In the genomic region with DNA sequence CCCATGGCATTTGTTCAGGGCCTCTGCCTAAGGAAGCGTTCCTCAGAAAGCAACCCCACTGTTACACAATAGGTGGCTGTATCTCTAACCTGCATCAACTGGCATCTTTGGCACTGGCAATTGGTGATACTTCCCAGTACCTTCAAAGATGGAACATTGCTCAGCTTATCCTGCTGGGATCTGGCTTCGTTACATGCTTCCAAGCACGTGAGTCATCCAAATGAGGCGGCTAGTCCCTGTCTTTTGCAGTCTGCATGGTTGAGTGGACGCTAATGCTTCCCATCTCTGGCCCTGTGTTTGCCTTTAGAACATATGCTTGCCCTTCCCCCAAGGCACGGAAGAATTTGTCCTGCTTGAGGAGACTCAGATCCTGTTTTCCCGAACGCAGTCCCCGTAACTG, we compare ENCODE assay signal across 13 mouse cellular contexts.
A peak's percentile ranks its signal among the peaks of the same experiment; 100 is the strongest.
DNase-seq lines count a peak whose midpoint lies in the region; ATAC-seq lines count a peak whose summit lies in the region.
"Had no signal": no experiment of that assay in that cellular context is flagged by ENCODE, and none has a peak within 500 bp of the region (broad histone marks: within the 10 kb centered on the region; RNA-seq: fewer than 3 reads in every experiment).

No protein-coding gene starts in this region.

- no peaks in the 10 kb centered on the region for H3K9me3 ChIP-seq in hindbrain, embryonic 11.5 days (ENCODE audit: control insufficient read depth, low read length)
- H3K9me3 ChIP-seq in hindbrain, embryonic 10.5 days, result 0 out of 2 replicates have a peak, but pooled peaks cover 2% of the 10 kb centered on the region
- no peaks in the 10 kb centered on the region for H3K9me3 ChIP-seq in neural tube, embryonic 15.5 days (replicated peaks)
- H3K9me3 ChIP-seq in embryonic facial prominence, embryonic 12.5 days, result no peaks in the 10 kb centered on the region; the same call in 1 of the 2 replicates

- WGBS in hindbrain, embryonic 11.5 days, result 58% methylated on average over 9 of the region's 9 CpGs
- WGBS in hindbrain, embryonic 10.5 days, result 52% methylated on average over 9 of the region's 9 CpGs
- 49% methylated on average over 9 of the region's 9 CpGs for WGBS in neural tube, embryonic 15.5 days
- WGBS in embryonic facial prominence, embryonic 12.5 days, result 46% methylated on average over 9 of the region's 9 CpGs

- H3K27ac ChIP-seq in hindbrain, embryonic 11.5 days (ENCODE audit: low read depth, low read length), result no peak overlapping the region
- H3K27ac ChIP-seq in hindbrain, embryonic 10.5 days, result no peak overlapping the region
- H3K27ac ChIP-seq in neural tube, embryonic 15.5 days (replicated peaks), result no peak overlapping the region
- no peak overlapping the region for H3K27ac ChIP-seq in embryonic facial prominence, embryonic 12.5 days

- ATAC-seq in hindbrain, embryonic 11.5 days (ENCODE audit: low FRiP score), result 0 out of 2 replicates have a peak, but pooled peaks have one; percentile 40
- no peak for ATAC-seq in neural tube, embryonic 15.5 days (ENCODE audit: low FRiP score)
- peak; percentile 36; the same call in 1 of the 2 replicates for ATAC-seq in embryonic facial prominence, embryonic 12.5 days (ENCODE audit: insufficient number of reproducible peaks, insufficient read depth, low FRiP score, low TSS enrichment)

- no peaks in the 10 kb centered on the region for H3K27me3 ChIP-seq in hindbrain, embryonic 11.5 days (ENCODE audit: control insufficient read depth, insufficient read depth, low read length)
- no peaks in the 10 kb centered on the region for H3K27me3 ChIP-seq in hindbrain, embryonic 10.5 days (ENCODE audit: insufficient read depth, poor library complexity, severe bottlenecking)
- H3K27me3 ChIP-seq in neural tube, embryonic 15.5 days (replicated peaks), result no peaks in the 10 kb centered on the region
- H3K27me3 ChIP-seq in embryonic facial prominence, embryonic 12.5 days, result no peaks in the 10 kb centered on the region
- H3K27me3 ChIP-seq: megakaryocyte, embryonic 14.5 days had no signal

- H3K9ac ChIP-seq in hindbrain, embryonic 11.5 days (ENCODE audit: low read depth, low read length), result no peak overlapping the region
- H3K9ac ChIP-seq in neural tube, embryonic 15.5 days (replicated peaks), result no peak overlapping the region
- no peak overlapping the region for H3K9ac ChIP-seq in embryonic facial prominence, embryonic 12.5 days

- peak; percentile 14 for DNase-seq in hindbrain, embryonic 11.5 days (ENCODE audit: low spot score)
- DNase-seq in hindbrain, embryonic 10.5 days (ENCODE audit: low spot score), result no peak
- DNase-seq in neural tube, embryonic 10.5 days (ENCODE audit: extremely low spot score, low spot score), result peak; percentile 44
- no peak for DNase-seq in B cell, adult 2 months
- DNase-seq in spleen, adult 18-20 months, result no peak
- DNase-seq in natural killer cell, adult 2 months (ENCODE audit: low spot score in 2 of 2), result no peak
- DNase-seq: heart, postnatal 14 days; lung, adult 2 months; thymus, postnatal 25 days had no signal

- no peaks in the 10 kb centered on the region for H3K36me3 ChIP-seq in hindbrain, embryonic 11.5 days (ENCODE audit: control insufficient read depth, insufficient read depth, low read length)
- H3K36me3 ChIP-seq in hindbrain, embryonic 10.5 days, result no peaks in the 10 kb centered on the region
- H3K36me3 ChIP-seq in neural tube, embryonic 15.5 days, result no peaks in the 10 kb centered on the region
- H3K36me3 ChIP-seq in embryonic facial prominence, embryonic 12.5 days, result no peaks in the 10 kb centered on the region

- no peak overlapping the region for H3K4me2 ChIP-seq in hindbrain, embryonic 11.5 days (replicated peaks; ENCODE audit: low read depth, low read length)
- no peak overlapping the region for H3K4me2 ChIP-seq in neural tube, embryonic 15.5 days
- H3K4me2 ChIP-seq in embryonic facial prominence, embryonic 12.5 days (replicated peaks), result no peak overlapping the region

- H3K4me3 ChIP-seq in hindbrain, embryonic 11.5 days (ENCODE audit: low read depth, low read length), result no peak overlapping the region
- no peak overlapping the region for H3K4me3 ChIP-seq in hindbrain, embryonic 10.5 days
- no peak overlapping the region for H3K4me3 ChIP-seq in neural tube, embryonic 15.5 days (replicated peaks)
- H3K4me3 ChIP-seq in embryonic facial prominence, embryonic 12.5 days, result no peak overlapping the region
- H3K4me3 ChIP-seq: erythroblast, embryonic 14.5 days; megakaryocyte, embryonic 14.5 days had no signal

- H3K4me1 ChIP-seq in hindbrain, embryonic 11.5 days (replicated peaks; ENCODE audit: control insufficient read depth, insufficient read depth, low read length), result no peaks in the 10 kb centered on the region
- peaks cover 22% of the 10 kb centered on the region for H3K4me1 ChIP-seq in hindbrain, embryonic 10.5 days (replicated peaks)
- H3K4me1 ChIP-seq in neural tube, embryonic 15.5 days, result peaks cover 11% of the 10 kb centered on the region; the same call in 1 of the 2 replicates
- H3K4me1 ChIP-seq in embryonic facial prominence, embryonic 12.5 days, result peaks cover 22% of the 10 kb centered on the region
- H3K4me1 ChIP-seq: megakaryocyte, embryonic 14.5 days had no signal

Comparison
In these comparisons a context has a peak if more than half of its experiments do, and no peak if none do; other contexts are left out.
1. DNase-seq: peak in hindbrain, embryonic 11.5 days (single experiment) and neural tube, embryonic 10.5 days (single experiment); none in hindbrain, embryonic 10.5 days (single experiment), B cell, adult 2 months (0 of 2), spleen, adult 18-20 months (0 of 2) and natural killer cell, adult 2 months (0 of 2).